Mouse (Mus musculus): ENCODE measurements around the gene Phgr1. TPM values are rescaled to one million over a fixed set of nuclear protein-coding genes. Genes with fewer than 3 reads are reported as not detected.
A peak's percentile ranks its signal among the peaks of the same experiment; 100 is the strongest.

The Phgr1 gene
- polyA plus RNA-seq, 1 experiment from 2014 or later, result not detected

GRCm38 (mm10) chr2:118805137-118805536 is 32.6 kb downstream of the Phgr1 start:
- DNase-seq (no peak), ATAC-seq (no peak)
- Histone ChIP-seq H3K9me3 (ENCODE audit: low read length) (no peaks in the 10 kb centered on the region), H3K27me3 (ENCODE audit: insufficient read depth, low read length) (no peaks in the 10 kb centered on the region), H3K4me2 (ENCODE audit: low read depth, low read length) (0 out of 2 replicates have a peak overlapping the region, but pooled peaks have one; percentile 16), H3K27ac (ENCODE audit: low read depth) (peak overlapping the region; percentile 29; the same call in 1 of the 2 replicates), H3K4me1 (ENCODE audit: insufficient read depth) (peaks cover 31% of the 10 kb centered on the region), H3K36me3 (replicated peaks; ENCODE audit: insufficient read depth, low read length) (no peaks in the 10 kb centered on the region), H3K4me3 (ENCODE audit: low read depth, low read length) (no peak overlapping the region), H3K9ac (replicated peaks) (no peak overlapping the region)
- WGBS (ENCODE audit: insufficient replicate concordance), result 16% methylated on average over 3 of the region's 3 CpGs
- TF ChIP-seq CTCF (IDR thresholded peaks at IDR 0.05; ENCODE audit: low read depth), result no peak
- peak; percentile 28; the same call in 1 of the 2 replicates for TF ChIP-seq EP300 (IDR thresholded peaks at IDR 0.05; ENCODE audit: low read depth)

DNA sequence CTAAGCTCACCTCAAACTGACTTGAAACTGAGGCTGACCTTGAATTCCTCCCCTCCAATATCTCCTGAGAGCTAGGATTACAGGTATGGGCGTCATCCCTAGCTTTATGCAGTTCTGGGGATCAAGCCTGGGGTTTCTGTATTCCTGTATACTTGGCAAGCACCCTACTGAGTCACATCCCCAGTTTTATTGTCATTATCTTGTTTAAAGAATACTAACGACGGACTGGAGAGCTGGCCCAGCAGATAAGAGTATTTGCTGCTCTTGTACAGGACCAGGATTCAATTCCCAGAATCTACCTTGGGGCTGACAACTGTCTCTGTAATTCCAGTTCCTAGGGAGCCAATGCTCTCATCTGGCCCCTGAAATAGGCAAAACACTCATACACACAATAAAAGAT is 33.2 kb downstream of the Phgr1 start:
- Histone ChIP-seq H3K36me3 (replicated peaks; ENCODE audit: insufficient read depth, low read length) (no peaks in the 10 kb centered on the region), H3K4me3 (ENCODE audit: low read depth, low read length) (no peak overlapping the region), H3K4me2 (ENCODE audit: low read depth, low read length) (0 out of 2 replicates have a peak overlapping the region, but pooled peaks have one; percentile 24), H3K4me1 (ENCODE audit: insufficient read depth) (peaks cover 31% of the 10 kb centered on the region), H3K27me3 (ENCODE audit: insufficient read depth, low read length) (no peaks in the 10 kb centered on the region), H3K9ac (replicated peaks) (no peak overlapping the region), H3K27ac (ENCODE audit: low read depth) (peak overlapping the region; percentile 29; the same call in 1 of the 2 replicates), H3K9me3 (ENCODE audit: low read length) (no peaks in the 10 kb centered on the region)
- ATAC-seq, result no peak
- TF ChIP-seq EP300 (IDR thresholded peaks at IDR 0.05; ENCODE audit: low read depth), result peak; percentile 15; the same call in 1 of the 2 replicates
- no peak for TF ChIP-seq CTCF (IDR thresholded peaks at IDR 0.05; ENCODE audit: low read depth)
- no peak for DNase-seq
- 32% methylated on average over 3 of the region's 3 CpGs for WGBS (ENCODE audit: insufficient replicate concordance)

- H3K27me3 ChIP-seq (ENCODE audit: insufficient read depth, low read length), result no peaks in the 10 kb centered on the region
- ATAC-seq (no peak), DNase-seq (no peak)
- no peak for TF ChIP-seq EP300 (IDR thresholded peaks at IDR 0.05; ENCODE audit: low read depth)
- no peak for TF ChIP-seq CTCF (IDR thresholded peaks at IDR 0.05; ENCODE audit: low read depth)
- no peak overlapping the region for H3K4me2 ChIP-seq (ENCODE audit: low read depth, low read length)
- 68% methylated on average over 4 of the region's 4 CpGs for WGBS (ENCODE audit: insufficient replicate concordance)
- no peaks in the 10 kb centered on the region for H3K9me3 ChIP-seq (ENCODE audit: low read length)
- H3K4me3 ChIP-seq (ENCODE audit: low read depth, low read length), result no peak overlapping the region
- no peak overlapping the region for H3K9ac ChIP-seq (replicated peaks)
- H3K27ac ChIP-seq (ENCODE audit: low read depth), result peak overlapping the region; percentile 4; the same call in 1 of the 2 replicates
- peaks cover 31% of the 10 kb centered on the region for H3K4me1 ChIP-seq (ENCODE audit: insufficient read depth)
- no peaks in the 10 kb centered on the region for H3K36me3 ChIP-seq (replicated peaks; ENCODE audit: insufficient read depth, low read length)
These were observed 34.3 kb downstream of the Phgr1 start for GRCm38 (mm10) chr2:118806860-118807259.

DNA sequence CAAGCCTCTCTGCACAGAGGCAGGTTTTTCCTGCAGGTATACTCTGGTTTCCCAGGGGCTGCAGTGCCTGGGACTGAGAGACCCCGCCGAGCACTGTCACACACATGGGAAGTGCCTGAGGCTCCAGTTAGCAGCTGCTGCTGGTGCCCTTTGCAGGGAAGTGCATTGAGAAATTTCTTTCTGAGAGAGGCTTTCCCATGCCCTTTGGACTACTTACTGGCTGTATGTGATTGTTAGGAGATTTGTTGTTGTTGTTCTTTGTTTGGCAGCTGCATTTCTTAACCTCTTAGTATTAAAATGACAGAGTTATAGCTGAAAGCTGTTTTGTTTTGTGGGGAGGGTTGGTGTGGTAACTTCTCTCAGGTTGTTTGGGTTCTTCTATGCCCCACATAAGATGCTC is 38.3 kb downstream of the Phgr1 start:
- Histone ChIP-seq H3K36me3 (replicated peaks; ENCODE audit: insufficient read depth, low read length) (no peaks in the 10 kb centered on the region; the same call in 1 of the 2 replicates), H3K9me3 (ENCODE audit: low read length) (no peaks in the 10 kb centered on the region), H3K4me3 (ENCODE audit: low read depth, low read length) (no peak overlapping the region), H3K4me1 (ENCODE audit: insufficient read depth) (peaks cover 11% of the 10 kb centered on the region), H3K27me3 (ENCODE audit: insufficient read depth, low read length) (no peaks in the 10 kb centered on the region), H3K9ac (replicated peaks) (no peak overlapping the region), H3K27ac (ENCODE audit: low read depth) (no peak overlapping the region), H3K4me2 (ENCODE audit: low read depth, low read length) (no peak overlapping the region)
- ATAC-seq (no peak), DNase-seq (no peak)
- WGBS (ENCODE audit: insufficient replicate concordance), result 31% methylated on average over 2 of the region's 2 CpGs
- TF ChIP-seq EP300 (IDR thresholded peaks at IDR 0.05; ENCODE audit: low read depth), result no peak
- TF ChIP-seq CTCF (IDR thresholded peaks at IDR 0.05; ENCODE audit: low read depth), result no peak

DNA sequence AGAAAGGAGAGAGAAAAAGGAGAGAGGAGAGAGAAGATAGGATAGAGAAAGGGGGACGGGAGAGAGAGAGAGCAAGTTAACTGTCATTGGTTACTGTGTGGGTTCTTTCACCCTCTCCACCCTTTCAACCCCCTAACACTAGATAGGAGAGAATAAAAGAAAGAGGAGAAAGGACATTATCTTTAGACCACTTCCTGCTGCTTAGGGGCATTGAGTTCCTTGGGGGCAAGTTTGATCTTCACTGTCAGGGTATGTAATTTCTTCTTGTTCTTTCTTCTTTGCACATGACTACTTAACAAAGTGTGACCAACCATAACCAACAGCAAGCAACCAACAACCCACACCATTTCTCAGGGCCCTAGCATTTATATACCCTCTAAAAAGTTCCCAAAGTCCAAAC is 40.2 kb downstream of the Phgr1 start:
- H3K4me3 ChIP-seq (ENCODE audit: low read depth, low read length), result no peak overlapping the region
- H3K27me3 ChIP-seq (ENCODE audit: insufficient read depth, low read length), result no peaks in the 10 kb centered on the region
- DNase-seq (no peak), ATAC-seq (no peak)
- TF ChIP-seq EP300 (IDR thresholded peaks at IDR 0.05; ENCODE audit: low read depth) (no peak), CTCF (IDR thresholded peaks at IDR 0.05; ENCODE audit: low read depth) (no peak)
- H3K27ac ChIP-seq (ENCODE audit: low read depth), result no peak overlapping the region
- H3K36me3 ChIP-seq (replicated peaks; ENCODE audit: insufficient read depth, low read length), result peaks cover 7% of the 10 kb centered on the region
- no peak overlapping the region for H3K4me2 ChIP-seq (ENCODE audit: low read depth, low read length)
- peaks cover 4% of the 10 kb centered on the region; the same call in 1 of the 2 replicates for H3K4me1 ChIP-seq (ENCODE audit: insufficient read depth)
- no peaks in the 10 kb centered on the region for H3K9me3 ChIP-seq (ENCODE audit: low read length)
- 56% methylated on average over 1 of the region's 1 CpGs for WGBS (ENCODE audit: insufficient replicate concordance)
- H3K9ac ChIP-seq (replicated peaks), result no peak overlapping the region

GRCm38 (mm10) chr2:118813981-118814836 is 41.6 kb downstream of the Phgr1 start, which contains the start of gene Knstrn:
Knstrn (plus strand) TSS chr2:118814003.
- under 1% methylated on average over 49 of the region's 49 CpGs for WGBS (ENCODE audit: insufficient replicate concordance)
- H3K4me1 ChIP-seq (ENCODE audit: insufficient read depth), result peaks cover 4% of the 10 kb centered on the region; the same call in 1 of the 2 replicates
- H3K4me2 ChIP-seq (ENCODE audit: low read depth, low read length), result peak within 1 kb of the TSS; percentile 89
- H3K4me3 ChIP-seq (ENCODE audit: low read depth, low read length), result peak within 1 kb of the TSS; percentile 92
- H3K27me3 ChIP-seq (ENCODE audit: insufficient read depth, low read length), result no peaks in the 10 kb centered on the region
- H3K36me3 ChIP-seq (replicated peaks; ENCODE audit: insufficient read depth, low read length), result peaks cover 19% of the 10 kb centered on the region
- peak; percentile 97 for ATAC-seq
- DNase-seq, result peak; percentile 93
- no peak for TF ChIP-seq EP300 (IDR thresholded peaks at IDR 0.05; ENCODE audit: low read depth)
- peak; percentile 5; the same call in 1 of the 2 replicates for TF ChIP-seq CTCF (IDR thresholded peaks at IDR 0.05; ENCODE audit: low read depth)
- peak within 1 kb of the TSS; percentile 80 for H3K9ac ChIP-seq (replicated peaks)
- peak within 1 kb of the TSS; percentile 66 for H3K27ac ChIP-seq (ENCODE audit: low read depth)
- no peaks in the 10 kb centered on the region for H3K9me3 ChIP-seq (ENCODE audit: low read length)

Data from liver, postnatal 0 days (tissue).